Mouse (Mus musculus) hindbrain, embryonic 13.5 days (tissue): ENCODE data around the gene Bpifb1. TPM values are rescaled to one million over a fixed set of nuclear protein-coding genes. Genes with fewer than 3 reads are reported as not detected.
"Not testable (repeated sequence)": the region's sequence is repeated elsewhere in the genome, so short reads cannot be mapped to it uniquely, and the experiment has no call there.

Source experiments
- ATAC-seq: fragments of 200-750 bp; cut with Nextera tagmentation; 2 replicates; pipeline ENCODE4 v1.8.0; 2017; ENCODE audit warnings: moderate TSS enrichment; ENCODE audit not compliant: low FRiP score
- H3K27ac ChIP-seq: fragments of 300-500 bp; sonication (generic); 2 replicates; pipeline ENCODE4 v1.5.1; 2015; ENCODE audit warnings: inconsistent platforms, mild to moderate bottlenecking, moderate library complexity
- H3K27me3 ChIP-seq: fragments of 300-500 bp; sonication (generic); 2 replicates; pipeline ENCODE4 v1.6.1; 2015; ENCODE audit warnings: mild to moderate bottlenecking, inconsistent platforms
- H3K36me3 ChIP-seq: fragments of 300-500 bp; sonication (generic); 2 replicates; pipeline ENCODE4 v1.6.1; 2015; ENCODE audit warnings: mild to moderate bottlenecking, inconsistent platforms
- H3K4me1 ChIP-seq: fragments of 300-500 bp; sonication (generic); replicated peaks from 2 replicates; pipeline ENCODE4 v1.6.1; 2015; ENCODE audit warnings: inconsistent platforms
- H3K4me2 ChIP-seq: fragments of 300-500 bp; sonication (generic); 2 replicates; pipeline ENCODE4 v1.6.1; 2015; ENCODE audit warnings: inconsistent platforms, mild to moderate bottlenecking, moderate library complexity
- H3K4me3 ChIP-seq: fragments of 300-500 bp; sonication (generic); 2 replicates; pipeline ENCODE4 v1.5.1; 2015; ENCODE audit warnings: mild to moderate bottlenecking, inconsistent platforms
- H3K9ac ChIP-seq: fragments of 300-500 bp; sonication (generic); 2 replicates; pipeline ENCODE4 v1.6.1; 2015; ENCODE audit warnings: mild to moderate bottlenecking, inconsistent platforms
- H3K9me3 ChIP-seq: fragments of 300-500 bp; sonication (generic); 2 replicates; pipeline ENCODE4 v1.6.1; 2016; ENCODE audit warnings: inconsistent platforms
- WGBS: fragments of 180-500 bp; shearing (Covaris S2); methylation state at CpG from one replicate; pipeline ENCODE4 v1.1.7; 2015; 5-methylcytosine and 5-hydroxymethylcytosine counted together
- polyA plus RNA-seq: library from polyadenylated mRNA; unstranded; fragments of >200 nt; fragmentation: Nextera tagmentation; extraction: Ambion mirVana; gene quantifications from 2 replicates; pipeline ENCODE4 v1.2.1, GENCODE M21; 2015

The Bpifb1 gene
- 0.27 TPM in 1 of 2 replicates, not detected in the other for polyA plus RNA-seq

DNA sequence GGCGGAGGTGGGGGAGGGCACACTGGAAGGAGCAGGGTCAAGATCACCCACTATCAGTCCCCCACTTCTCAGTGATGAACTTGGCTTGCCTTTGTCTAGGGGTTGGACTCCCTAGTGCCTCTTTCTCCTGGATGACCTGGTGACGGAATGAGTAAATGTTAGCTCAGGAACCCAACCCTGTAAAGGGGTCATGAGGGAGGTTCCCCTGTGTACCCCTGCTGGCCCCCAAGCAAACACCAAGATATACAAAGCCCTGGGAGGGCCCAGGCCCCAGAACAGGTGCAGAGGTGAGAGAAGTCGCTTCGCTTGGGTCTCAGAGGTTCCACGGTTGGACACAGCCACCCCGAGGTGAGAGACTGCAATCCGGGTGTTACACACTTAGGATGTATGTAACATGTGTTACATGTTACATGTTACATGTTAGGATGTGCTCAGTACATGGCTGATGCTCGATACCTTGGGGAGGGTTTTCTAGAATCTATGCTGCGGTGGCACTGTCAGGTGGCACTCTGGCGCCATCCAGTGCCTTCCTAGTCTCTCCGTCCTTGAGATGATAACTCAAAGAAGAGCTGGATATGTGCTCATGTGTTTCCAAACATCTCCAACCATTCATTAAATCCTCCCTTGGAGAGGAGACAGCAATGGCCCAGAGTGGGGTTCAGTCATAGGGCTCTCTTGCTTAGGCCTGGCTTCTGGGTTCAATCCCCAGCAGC is at the start of gene Bpifb1:
Bpifb1 (plus strand) TSS at position 273 of the 713 bp plus-strand sequence.
- Histone ChIP-seq H3K27ac (no peak within 1 kb of the TSS), H3K4me3 (no peak within 1 kb of the TSS), H3K9me3 (no peaks in the 10 kb centered on the region), H3K4me2 (no peak within 1 kb of the TSS), H3K36me3 (no peaks in the 10 kb centered on the region), H3K4me1 (no peaks in the 10 kb centered on the region), H3K9ac (no peak within 1 kb of the TSS), H3K27me3 (no peaks in the 10 kb centered on the region)
- 85% methylated on average over 11 of the region's 11 CpGs for WGBS
- ATAC-seq = no peak

GRCm38 (mm10) chr2:154142580-154142979 is 48.0 kb upstream of the Bpifb1 start, which contains the start of gene Bpifa1:
TSS of gene Bpifa1 (plus strand) at chr2:154142880.
- WGBS = 83% methylated on average over 4 of the region's 4 CpGs
- no peaks in the 10 kb centered on the region for H3K9me3 ChIP-seq
- H3K27ac ChIP-seq = no peak within 1 kb of the TSS
- H3K4me2 ChIP-seq = no peak within 1 kb of the TSS
- no peak within 1 kb of the TSS for H3K4me3 ChIP-seq
- H3K4me1 ChIP-seq = 0 out of 2 replicates have a peak, but pooled peaks cover 3% of the 10 kb centered on the region
- no peaks in the 10 kb centered on the region for H3K27me3 ChIP-seq
- no peak for ATAC-seq
- no peak within 1 kb of the TSS for H3K9ac ChIP-seq
- H3K36me3 ChIP-seq = no peaks in the 10 kb centered on the region

GRCm38 (mm10) chr2:154143735-154144134 is 46.9 kb upstream of the Bpifb1 start:
- no peak overlapping the region for H3K4me3 ChIP-seq
- H3K9me3 ChIP-seq = no peaks in the 10 kb centered on the region
- H3K9ac ChIP-seq = no peak overlapping the region
- H3K4me2 ChIP-seq = no peak overlapping the region
- ATAC-seq = no peak
- 77% methylated on average over 3 of the region's 3 CpGs for WGBS
- H3K36me3 ChIP-seq = no peaks in the 10 kb centered on the region
- no peak overlapping the region for H3K27ac ChIP-seq
- 0 out of 2 replicates have a peak, but pooled peaks cover 3% of the 10 kb centered on the region for H3K4me1 ChIP-seq
- no peaks in the 10 kb centered on the region for H3K27me3 ChIP-seq

DNA sequence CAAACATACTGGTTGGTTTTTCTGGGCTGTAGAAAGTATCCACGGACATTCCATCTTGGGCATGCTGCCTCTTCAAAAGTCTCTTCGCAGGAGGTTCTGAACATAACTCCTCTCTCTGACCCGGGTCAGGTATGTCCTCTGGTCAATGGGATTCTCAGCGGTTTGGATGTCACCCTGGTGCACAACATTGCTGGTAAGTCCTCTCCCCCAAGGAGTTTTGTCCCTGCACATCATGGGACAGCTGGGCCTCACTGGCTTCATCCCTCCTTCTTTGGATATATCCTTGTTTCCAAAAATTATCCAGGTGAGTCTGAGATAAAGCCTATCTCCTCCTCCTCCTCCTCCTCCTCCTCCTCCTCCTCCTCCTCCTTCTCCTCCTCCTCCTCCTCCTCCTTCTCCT is 43.1 kb upstream of the Bpifb1 start:
- Histone ChIP-seq H3K36me3 (no peaks in the 10 kb centered on the region), H3K9me3 (no peaks in the 10 kb centered on the region), H3K9ac (no peak overlapping the region), H3K4me2 (no peak overlapping the region), H3K27me3 (no peaks in the 10 kb centered on the region), H3K4me1 (0 out of 2 replicates have a peak, but pooled peaks cover 3% of the 10 kb centered on the region), H3K27ac (no peak overlapping the region), H3K4me3 (no peak overlapping the region)
- WGBS = 82% methylated on average over 4 of the region's 4 CpGs
- no peak for ATAC-seq

GRCm38 (mm10) chr2:154158433-154158832 is 32.2 kb upstream of the Bpifb1 start:
- Histone ChIP-seq H3K36me3 (no peaks in the 10 kb centered on the region), H3K4me1 (no peaks in the 10 kb centered on the region), H3K9me3 (no peaks in the 10 kb centered on the region), H3K27me3 (no peaks in the 10 kb centered on the region), H3K4me3 (no peak overlapping the region), H3K9ac (no peak overlapping the region), H3K4me2 (no peak overlapping the region), H3K27ac (no peak overlapping the region)
- ATAC-seq = no peak
- WGBS = 41% methylated on average over 3 of the region's 3 CpGs

DNA sequence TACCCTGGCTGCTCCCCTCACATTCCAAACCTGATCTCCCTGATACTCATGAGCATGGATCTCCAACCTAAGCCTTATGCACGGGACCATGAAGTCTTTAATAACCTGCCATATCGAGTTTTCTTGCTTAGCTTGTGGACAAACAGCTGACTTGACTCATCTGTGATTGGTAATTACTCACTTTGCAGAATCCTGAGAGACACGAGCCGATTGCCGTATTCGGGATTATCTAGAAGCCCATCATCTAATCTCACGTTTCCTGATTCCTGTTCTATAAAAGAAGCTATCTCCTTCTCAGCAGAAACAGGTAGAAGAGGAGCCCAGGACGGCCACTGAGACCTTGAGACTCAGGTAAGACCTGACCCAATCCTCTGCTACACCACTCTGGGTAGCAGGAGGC is 28.3 kb upstream of the Bpifb1 start, which contains the start of gene Bpifa5:
Bpifa5 (plus strand) TSS at position 301 of the 400 bp plus-strand sequence.
- no peak within 1 kb of the TSS for H3K27ac ChIP-seq
- no peaks in the 10 kb centered on the region for H3K4me1 ChIP-seq
- no peak within 1 kb of the TSS for H3K4me3 ChIP-seq
- H3K9ac ChIP-seq = no peak within 1 kb of the TSS
- H3K4me2 ChIP-seq = no peak within 1 kb of the TSS
- H3K36me3 ChIP-seq = no peaks in the 10 kb centered on the region
- 84% methylated on average over 8 of the region's 8 CpGs for WGBS
- H3K9me3 ChIP-seq = no peaks in the 10 kb centered on the region
- H3K27me3 ChIP-seq = no peaks in the 10 kb centered on the region
- no peak for ATAC-seq

- Histone ChIP-seq H3K36me3 (no peaks in the 10 kb centered on the region), H3K27me3 (no peaks in the 10 kb centered on the region), H3K27ac (no peak overlapping the region), H3K9me3 (no peaks in the 10 kb centered on the region), H3K9ac (no peak overlapping the region), H3K4me2 (no peak overlapping the region), H3K4me3 (no peak overlapping the region), H3K4me1 (no peaks in the 10 kb centered on the region)
- ATAC-seq = no peak
- WGBS = 91% methylated on average over 5 of the region's 5 CpGs
Measured at GRCm38 (mm10) chr2:154163306-154163705, 27.3 kb upstream of the Bpifb1 start.

- no peak overlapping the region for H3K4me3 ChIP-seq
- H3K36me3 ChIP-seq = no peaks in the 10 kb centered on the region
- WGBS = 62% methylated on average over 3 of the region's 3 CpGs
- H3K4me1 ChIP-seq = no peaks in the 10 kb centered on the region
- no peaks in the 10 kb centered on the region for H3K9me3 ChIP-seq
- H3K27ac ChIP-seq = no peak overlapping the region
- no peaks in the 10 kb centered on the region for H3K27me3 ChIP-seq
- no peak for ATAC-seq
- no peak overlapping the region for H3K4me2 ChIP-seq
- no peak overlapping the region for H3K9ac ChIP-seq
Measured at GRCm38 (mm10) chr2:154169172-154169571, 21.4 kb upstream of the Bpifb1 start.

DNA sequence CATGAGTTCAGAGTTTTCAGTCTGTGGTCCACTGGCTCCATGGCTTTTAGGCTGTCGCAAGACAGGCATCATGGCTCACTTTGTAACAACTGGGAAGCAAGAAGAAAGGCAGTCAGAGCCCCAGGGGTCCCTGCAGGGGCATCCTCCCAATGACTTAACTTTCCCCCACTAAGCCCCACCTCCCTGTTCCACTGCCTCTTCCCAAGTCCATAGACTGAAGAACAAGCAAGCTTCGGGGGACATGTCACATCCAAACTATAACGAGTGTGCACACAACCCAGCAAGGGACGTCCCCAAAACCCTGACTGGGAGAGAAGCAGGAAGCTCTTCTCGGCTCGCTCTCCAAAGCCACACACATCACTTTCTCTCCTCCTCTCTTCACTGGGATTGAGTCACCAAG is 19.0 kb upstream of the Bpifb1 start:
- ATAC-seq = no peak
- H3K4me2 ChIP-seq = no peak overlapping the region

GRCm38 (mm10) chr2:154173313-154173712 is 17.3 kb upstream of the Bpifb1 start:
- Histone ChIP-seq H3K4me3 (no peak overlapping the region), H3K9me3 (no peaks in the 10 kb centered on the region), H3K27me3 (no peaks in the 10 kb centered on the region), H3K4me2 (no peak overlapping the region), H3K36me3 (no peaks in the 10 kb centered on the region), H3K9ac (no peak overlapping the region), H3K27ac (no peak overlapping the region), H3K4me1 (no peaks in the 10 kb centered on the region)
- 46% methylated on average over 1 of the region's 1 CpGs for WGBS
- no peak for ATAC-seq

More for the DNA sequence above, 19.0 kb upstream of the Bpifb1 start:
- Histone ChIP-seq H3K27ac (no peak overlapping the region), H3K4me3 (no peak overlapping the region), H3K36me3 (no peaks in the 10 kb centered on the region), H3K27me3 (no peaks in the 10 kb centered on the region), H3K9me3 (no peaks in the 10 kb centered on the region), H3K4me1 (no peaks in the 10 kb centered on the region), H3K9ac (no peak overlapping the region)
- 81% methylated on average over 6 of the region's 6 CpGs for WGBS

GRCm38 (mm10) chr2:154181900-154182299 is 8.7 kb upstream of the Bpifb1 start:
- not testable (repeated sequence) for ATAC-seq, H3K27ac ChIP-seq, H3K9me3 ChIP-seq, H3K36me3 ChIP-seq, H3K4me2 ChIP-seq, H3K27me3 ChIP-seq, H3K4me3 ChIP-seq, H3K4me1 ChIP-seq, H3K9ac ChIP-seq
- WGBS = 88% methylated on average over 7 of the region's 7 CpGs

DNA sequence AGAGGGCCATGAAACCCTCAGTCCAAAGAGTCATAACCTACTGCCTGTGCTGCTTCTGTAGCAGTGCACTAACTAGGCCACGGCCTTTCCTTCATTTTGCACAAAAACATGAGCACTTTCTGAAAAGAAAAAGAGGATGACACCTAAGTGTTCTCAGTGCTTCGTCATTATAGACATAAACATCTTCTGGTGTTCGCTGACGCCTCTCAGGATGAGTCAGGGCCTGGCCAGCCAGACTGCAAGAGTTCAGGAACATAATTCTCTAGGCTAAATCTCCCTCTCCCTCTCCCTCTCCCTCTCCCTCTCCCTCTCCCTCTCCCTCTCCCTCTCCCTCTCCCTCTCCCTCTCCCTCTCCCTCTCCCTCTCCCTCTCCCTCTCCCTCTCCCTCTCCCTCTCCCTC is 7.6 kb upstream of the Bpifb1 start:
- 81% methylated on average over 4 of the region's 4 CpGs for WGBS
- not testable (repeated sequence) for H3K4me2 ChIP-seq, ATAC-seq, H3K36me3 ChIP-seq, H3K9ac ChIP-seq, H3K27me3 ChIP-seq, H3K9me3 ChIP-seq, H3K27ac ChIP-seq, H3K4me3 ChIP-seq, H3K4me1 ChIP-seq

DNA sequence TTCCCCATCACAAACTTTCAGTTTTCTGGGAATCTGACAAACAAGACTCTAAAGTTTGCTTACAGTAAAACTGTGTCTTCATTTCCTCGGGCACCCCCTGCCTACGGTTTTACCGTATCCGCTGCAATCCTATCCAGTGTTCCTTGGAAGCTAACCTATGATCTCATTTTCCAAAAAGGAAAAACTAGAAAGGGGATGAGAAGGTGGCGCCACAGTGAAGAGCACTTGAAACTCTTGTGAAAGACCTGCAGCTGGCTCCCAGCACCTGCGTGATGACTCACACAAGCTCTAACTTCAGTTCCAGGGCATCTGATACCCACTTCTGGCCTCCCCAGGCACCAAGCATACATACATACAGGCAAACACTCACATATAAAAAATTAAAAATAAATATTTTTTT is 5.3 kb upstream of the Bpifb1 start:
- Histone ChIP-seq H3K36me3 (no peaks in the 10 kb centered on the region), H3K27ac (no peak overlapping the region), H3K9ac (no peak overlapping the region), H3K4me1 (no peaks in the 10 kb centered on the region), H3K27me3 (no peaks in the 10 kb centered on the region), H3K9me3 (no peaks in the 10 kb centered on the region), H3K4me3 (no peak overlapping the region), H3K4me2 (no peak overlapping the region)
- 94% methylated on average over 6 of the region's 6 CpGs for WGBS
- ATAC-seq = no peak
